Mouse (Mus musculus): ENCODE results near the gene Olfr623.

Gene Olfr623

DNA sequence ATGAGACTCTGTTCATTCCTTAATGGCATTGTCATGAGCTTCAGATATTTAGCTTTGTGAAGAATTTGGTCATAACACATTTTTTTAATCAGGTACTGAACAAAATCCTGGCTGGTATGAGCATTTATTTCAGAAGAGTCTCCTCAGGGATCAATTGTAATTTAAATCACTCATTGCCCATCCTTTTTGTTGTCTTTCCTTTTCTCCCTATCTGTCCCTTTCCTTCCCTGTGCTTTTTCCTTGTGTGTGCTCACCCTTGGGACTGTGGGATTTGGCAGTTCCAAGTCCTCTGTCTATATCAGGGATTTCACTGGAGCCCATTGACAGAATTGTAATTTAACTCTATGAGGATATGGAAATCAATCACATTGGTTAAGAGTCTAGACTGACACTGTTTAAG is at the start of gene Olfr623:
TSS of gene Olfr623 (minus strand) at position 101 of the 400 bp plus-strand sequence.
- no peak for DNase-seq (ENCODE audit: low spot score)

DNA sequence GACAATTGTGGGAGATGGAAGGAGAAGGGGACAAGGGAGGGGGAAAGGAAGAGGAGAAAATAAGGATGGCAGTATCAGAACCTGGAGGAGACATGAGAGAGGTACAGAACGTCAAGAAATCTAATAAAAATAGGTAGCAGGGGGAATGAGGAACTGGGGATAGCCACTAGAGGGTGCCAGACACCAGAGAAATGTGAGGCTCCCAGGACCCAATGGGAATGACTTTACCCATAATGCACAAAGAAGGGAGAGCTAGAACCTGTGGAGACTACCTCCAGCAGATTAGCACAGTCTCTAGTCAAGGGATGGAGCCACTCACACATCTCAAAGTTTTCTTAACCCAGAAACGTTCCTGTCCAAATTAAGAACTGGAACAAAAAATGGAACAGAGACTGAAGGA is 48.5 kb upstream of the Olfr623 start:
- DNase-seq (ENCODE audit: low spot score) = no peak

DNA sequence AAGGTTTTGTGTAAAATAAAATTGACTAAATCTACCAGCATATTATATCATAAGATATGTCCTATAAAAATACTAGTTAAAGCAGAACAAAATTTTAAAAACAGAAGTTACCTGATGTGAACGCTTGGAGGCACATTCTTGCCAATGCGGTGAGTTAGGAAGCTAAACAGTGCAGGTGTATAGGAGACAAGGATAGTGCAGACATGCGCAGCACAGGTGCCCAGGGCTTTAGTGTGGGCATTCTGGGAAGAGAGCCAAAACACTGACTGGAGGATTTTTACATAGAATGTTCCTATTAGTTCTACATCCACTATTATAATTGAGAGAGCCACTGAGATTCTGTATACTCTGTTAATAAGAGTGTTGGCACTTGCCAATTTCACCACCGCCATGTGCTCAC is 36.0 kb upstream of the Olfr623 start:
- DNase-seq (ENCODE audit: low spot score) = no peak

DNA sequence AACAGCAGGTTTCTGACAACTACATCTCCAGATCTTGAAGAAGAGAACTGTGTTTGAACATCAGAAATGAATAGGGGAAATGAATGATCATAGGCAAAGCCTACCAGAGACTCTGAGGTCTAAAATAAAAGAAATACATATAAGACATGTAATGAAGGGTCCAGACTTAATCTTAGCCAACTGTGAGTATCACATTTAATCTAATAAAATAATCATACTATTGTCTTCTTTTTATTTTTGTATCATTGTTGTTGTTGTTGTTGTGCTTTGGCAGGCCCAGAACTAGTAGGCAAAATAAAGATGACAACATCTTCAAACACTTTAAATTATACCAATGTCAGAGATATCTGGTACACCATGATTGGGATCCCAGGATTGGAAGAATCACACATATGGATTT is 18.9 kb upstream of the Olfr623 start, which contains the start of gene Olfr625-ps1:
TSS of gene Olfr625-ps1 (plus strand) at position 301 of the 400 bp plus-strand sequence.
- DNase-seq (ENCODE audit: low spot score) = no peak

DNA sequence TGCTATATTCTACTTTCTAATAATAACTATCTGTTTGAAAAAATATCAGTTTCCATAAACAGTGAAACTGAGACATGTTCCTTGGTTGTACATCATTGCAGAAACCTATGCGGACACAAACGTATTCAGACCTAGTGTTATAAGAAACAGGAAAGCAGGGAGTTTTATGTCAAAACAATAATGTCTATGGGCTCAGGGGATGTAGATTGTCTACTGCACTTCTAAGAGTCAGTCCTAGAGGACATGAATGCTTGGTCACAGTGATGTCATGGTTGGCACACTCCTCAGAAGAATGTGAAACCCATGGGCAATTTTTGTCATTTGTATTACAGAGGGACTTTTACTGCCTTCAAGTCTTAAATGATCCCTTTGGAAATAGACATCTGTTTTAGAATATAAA is 7.6 kb upstream of the Olfr623 start, which contains the start of gene Olfr624:
TSS of gene Olfr624 (minus strand) at position 101 of the 400 bp plus-strand sequence.
- DNase-seq (ENCODE audit: low spot score) = no peak

DNA sequence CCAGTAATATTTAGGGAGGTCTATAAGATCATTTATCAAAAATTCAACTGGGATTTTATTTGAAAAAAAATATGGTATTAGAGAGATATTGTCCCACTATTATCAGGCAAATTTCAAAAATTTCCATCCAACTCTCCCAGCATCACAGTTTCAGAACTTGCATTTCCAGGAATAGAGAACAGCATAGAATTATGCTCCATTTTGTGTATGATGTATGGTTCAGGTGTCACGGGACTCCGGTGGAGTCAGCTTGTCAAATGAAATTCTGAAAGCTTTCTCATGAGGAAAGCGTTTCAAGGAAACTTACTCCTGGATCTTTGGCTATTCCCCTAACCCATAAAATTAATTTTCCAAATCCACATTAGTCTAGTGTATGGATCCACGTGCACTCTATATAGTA is 19.4 kb downstream of the Olfr623 start:
- no peak for DNase-seq (ENCODE audit: low spot score)

DNA sequence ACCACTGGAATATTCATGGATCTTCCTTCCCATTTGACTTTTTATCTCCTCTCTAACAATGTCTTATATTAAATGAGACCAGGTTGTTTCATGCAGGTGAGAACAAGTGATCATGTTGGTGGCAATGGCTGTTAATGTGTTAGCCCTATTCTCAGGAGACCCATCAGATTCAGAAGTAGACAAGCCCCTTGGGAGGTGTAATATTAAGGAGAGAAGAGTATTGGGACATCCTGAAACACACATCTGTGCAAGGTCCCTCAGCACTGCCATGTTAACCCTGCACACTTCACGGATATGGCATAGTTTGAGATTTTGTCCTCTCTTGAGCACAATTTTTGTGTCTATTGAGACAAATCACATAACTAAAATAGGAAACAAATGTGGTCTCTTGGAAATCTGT is 20.9 kb downstream of the Olfr623 start, which contains the start of gene Olfr622:
TSS of gene Olfr622 (minus strand) at position 101 of the 400 bp plus-strand sequence.
- DNase-seq (ENCODE audit: low spot score) = no peak

DNA sequence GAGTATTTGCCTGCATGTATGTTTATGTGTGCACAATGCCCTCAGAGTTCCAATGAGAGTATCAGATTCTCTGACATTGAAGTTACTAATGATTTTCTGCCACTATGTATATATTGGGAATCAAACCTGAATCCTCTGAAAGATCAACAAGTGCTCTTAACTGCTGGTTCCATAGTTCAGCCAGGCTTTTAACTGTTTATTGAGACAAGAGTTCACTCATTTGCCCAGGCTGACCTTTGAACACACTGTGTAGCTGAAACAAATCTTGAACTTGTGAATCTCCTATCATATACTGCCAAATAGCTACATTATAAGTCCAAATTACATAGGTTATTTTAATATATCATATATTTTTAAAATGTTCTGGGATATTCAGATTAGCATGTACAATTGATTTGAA is 26.7 kb downstream of the Olfr623 start:
- DNase-seq (ENCODE audit: low spot score) = no peak

DNA sequence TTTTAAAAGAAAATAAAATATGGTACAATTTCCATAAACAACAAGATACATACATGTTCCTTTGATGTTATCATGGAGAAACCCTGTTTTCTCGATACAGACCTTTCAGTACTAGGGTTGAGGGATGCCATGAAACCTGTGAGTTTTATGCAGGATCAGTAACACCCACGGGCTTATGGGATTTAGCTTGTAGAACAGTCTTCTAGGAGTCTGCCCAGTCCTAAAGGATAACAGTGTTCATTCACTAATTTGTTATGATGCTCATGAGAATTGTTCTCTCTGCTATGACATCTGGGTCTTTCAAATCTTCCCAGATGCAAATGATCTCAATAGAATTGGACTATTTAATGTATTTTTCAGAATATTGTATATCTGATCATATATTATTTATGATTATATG is 51.1 kb downstream of the Olfr623 start, which contains the start of gene Olfr620:
TSS of gene Olfr620 (minus strand) at position 101 of the 400 bp plus-strand sequence.
- no peak for DNase-seq (ENCODE audit: low spot score)
